Mouse (Mus musculus) small intestine, adult 2 months (tissue): ENCODE data around the gene Tec.

Experiments used
- CTCF ChIP-seq: fragments of 200-500 bp; IDR thresholded peaks from 2 replicates; pipeline ENCODE4 v1.5.1; 2012; ENCODE audit warnings: low read depth, mild to moderate bottlenecking, control low read depth, inconsistent platforms, low read length, moderate library complexity, mixed read lengths; ENCODE audit not compliant: insufficient replicate concordance, insufficient read length; ENCODE audit errors: extremely low read depth
- POLR2A ChIP-seq: fragments of 200-500 bp; IDR thresholded peaks from 2 replicates; pipeline ENCODE4 v1.6.1; 2012; ENCODE audit warnings: low read depth, mild to moderate bottlenecking, control low read depth, inconsistent platforms, low read length, moderate library complexity

GRCm38 (mm10) chr5:72826445-72826844 lies 41.8 kb downstream of the Tec start:
- TF ChIP-seq CTCF (no peak), POLR2A (no peak)
